Mouse (Mus musculus) lung, embryonic 15.5 days (tissue): ENCODE measurements at regions not wholly inside any gene's neighbourhood (a gene's known extent, or its start where the extent isn't known, plus 50 kb on each side); places are given as distances from the start of the nearest gene placed in this dataset.
A peak's percentile ranks its signal among the peaks of the same experiment; 100 is the strongest.

Source experiments
- ATAC-seq: fragments of 200-750 bp; cut with Nextera tagmentation; 2 replicates; pipeline ENCODE4 v1.8.0; 2017; ENCODE audit warnings: moderate number of reproducible peaks, borderline replicate concordance; ENCODE audit not compliant: low FRiP score, low TSS enrichment; ENCODE audit errors: extremely low read depth
- H3K27ac ChIP-seq: fragments of 300-500 bp; sonication (generic); 2 replicates; pipeline ENCODE4 v1.5.1; 2015; ENCODE audit warnings: moderate library complexity, mild to moderate bottlenecking, inconsistent platforms
- H3K27me3 ChIP-seq: fragments of 300-500 bp; sonication (generic); 2 replicates; pipeline ENCODE4 v1.6.1; 2015; ENCODE audit warnings: inconsistent platforms
- H3K36me3 ChIP-seq: fragments of 300-500 bp; sonication (generic); 2 replicates; pipeline ENCODE4 v1.6.1; 2015; ENCODE audit warnings: inconsistent platforms
- H3K4me1 ChIP-seq: fragments of 300-500 bp; sonication (generic); 2 replicates; pipeline ENCODE4 v1.6.1; 2015; ENCODE audit warnings: inconsistent platforms
- H3K4me2 ChIP-seq: fragments of 300-500 bp; sonication (generic); 2 replicates; pipeline ENCODE4 v1.6.1; 2015; ENCODE audit warnings: inconsistent platforms, mild to moderate bottlenecking, moderate library complexity
- H3K4me3 ChIP-seq: fragments of 300-500 bp; sonication (generic); 2 replicates; pipeline ENCODE4 v1.5.1; 2015; ENCODE audit warnings: mild to moderate bottlenecking, inconsistent platforms
- H3K9ac ChIP-seq: fragments of 300-500 bp; sonication (generic); 2 replicates; pipeline ENCODE4 v1.6.1; 2015; ENCODE audit warnings: inconsistent platforms
- H3K9me3 ChIP-seq: fragments of 300-500 bp; sonication (generic); 2 replicates; pipeline ENCODE4 v1.6.1; 2016; ENCODE audit warnings: inconsistent platforms
- WGBS: fragments of 180-500 bp; shearing (Covaris S2); methylation state at CpG from one replicate; pipeline ENCODE4 v1.1.7; 2015; 5-methylcytosine and 5-hydroxymethylcytosine counted together

DNA sequence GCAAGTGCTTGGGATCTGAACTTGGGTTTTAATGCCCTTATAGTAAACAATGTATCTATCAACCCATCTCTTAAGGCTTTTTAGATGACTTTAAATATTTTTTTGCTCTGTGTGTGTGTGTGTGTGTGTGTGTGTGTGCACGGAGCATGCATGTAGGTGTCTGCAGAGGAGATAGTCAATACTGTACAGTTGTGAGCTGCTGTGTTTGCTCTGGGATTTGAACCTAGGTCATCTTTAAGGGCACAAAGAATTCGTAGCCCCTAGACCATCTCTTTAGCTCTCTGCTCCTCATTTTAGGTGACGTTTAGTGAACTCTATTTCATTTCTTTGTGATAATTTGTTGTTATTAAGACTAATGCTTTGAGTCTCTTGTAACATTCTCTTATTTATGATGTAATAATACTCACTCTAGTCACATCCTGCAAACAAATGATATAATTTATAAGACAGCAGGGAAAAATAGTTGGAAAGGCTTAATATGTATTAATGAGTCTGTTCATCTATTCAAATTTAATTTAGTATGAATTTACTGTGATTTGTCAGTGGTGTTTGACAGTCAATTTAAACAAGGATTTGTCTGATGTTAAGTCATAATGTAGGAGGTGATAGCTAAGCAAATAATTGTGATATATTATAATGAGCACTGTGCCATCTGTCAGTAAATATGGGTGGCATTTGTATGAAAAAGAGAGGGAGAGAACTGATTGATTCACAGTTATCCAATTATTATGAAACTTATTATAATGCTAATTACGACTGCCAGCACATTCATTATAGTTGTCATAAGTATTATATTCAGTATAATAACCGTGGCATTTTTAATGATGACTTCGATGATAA, 212.8 kb upstream of the Tnc start:
- WGBS: 73% methylated on average over 6 of the region's 6 CpGs

DNA sequence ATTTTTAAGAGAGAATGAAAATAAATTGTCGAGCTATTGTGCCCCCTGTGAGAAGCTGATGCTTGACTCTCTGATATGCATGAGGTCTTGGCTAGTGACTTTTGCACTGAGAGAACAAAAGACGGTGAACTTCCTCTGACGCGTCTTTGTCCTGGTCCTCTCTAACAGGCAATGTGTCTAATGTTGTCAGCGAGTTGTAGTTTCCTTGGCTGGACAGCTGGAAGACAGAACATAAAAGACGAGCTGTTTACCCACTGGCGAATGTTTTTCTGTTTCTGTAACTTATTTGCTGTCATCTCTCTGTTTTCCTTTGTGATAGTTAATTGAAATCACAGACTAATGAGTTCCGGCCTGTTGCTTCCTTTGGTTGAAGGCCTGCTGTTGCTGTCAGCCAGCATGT, 208.4 kb upstream of the Tnc start:
- no peaks in the 10 kb centered on the region for H3K4me1 ChIP-seq
- H3K4me2 ChIP-seq: no peak overlapping the region
- no peak overlapping the region for H3K9ac ChIP-seq
- H3K4me3 ChIP-seq: no peak overlapping the region
- WGBS: 44% methylated on average over 8 of the region's 8 CpGs
- no peaks in the 10 kb centered on the region for H3K27me3 ChIP-seq
- no peak overlapping the region for H3K27ac ChIP-seq
- H3K9me3 ChIP-seq: no peaks in the 10 kb centered on the region
- no peaks in the 10 kb centered on the region for H3K36me3 ChIP-seq
- peak; percentile 27; the same call in 1 of the 2 replicates for ATAC-seq

More for the DNA sequence above, 212.8 kb upstream of the Tnc start:
- H3K9ac ChIP-seq: no peak overlapping the region
- no peak overlapping the region for H3K4me2 ChIP-seq
- no peaks in the 10 kb centered on the region for H3K4me1 ChIP-seq
- H3K4me3 ChIP-seq: no peak overlapping the region
- no peaks in the 10 kb centered on the region for H3K27me3 ChIP-seq
- H3K36me3 ChIP-seq: no peaks in the 10 kb centered on the region
- H3K27ac ChIP-seq: no peak overlapping the region
- H3K9me3 ChIP-seq: no peaks in the 10 kb centered on the region
- ATAC-seq: no peak

DNA sequence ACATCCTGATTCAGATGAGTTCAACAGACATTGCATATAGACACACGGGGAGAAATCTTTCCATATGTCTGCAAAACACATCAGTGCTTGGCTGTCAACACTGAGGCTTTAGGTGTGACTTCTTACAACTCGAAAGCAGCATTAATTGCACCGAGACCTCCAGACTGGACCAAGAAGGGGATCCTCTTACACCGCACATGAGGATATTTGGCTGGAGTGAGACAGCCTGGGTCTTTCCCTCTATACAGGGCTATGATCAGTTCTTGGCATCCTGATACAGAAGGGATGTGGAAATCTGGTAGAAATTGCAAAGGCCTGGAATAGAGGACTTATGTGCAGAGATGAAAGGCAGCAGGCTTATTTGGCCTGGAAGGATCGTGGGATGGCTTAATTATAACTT, 203.9 kb upstream of the Tnc start:
- Histone ChIP-seq H3K4me3 (no peak overlapping the region), H3K9me3 (no peaks in the 10 kb centered on the region), H3K4me1 (no peaks in the 10 kb centered on the region), H3K36me3 (no peaks in the 10 kb centered on the region), H3K4me2 (no peak overlapping the region), H3K9ac (no peak overlapping the region), H3K27me3 (no peaks in the 10 kb centered on the region), H3K27ac (no peak overlapping the region)
- no peak for ATAC-seq
- WGBS: 71% methylated on average over 5 of the region's 5 CpGs

DNA sequence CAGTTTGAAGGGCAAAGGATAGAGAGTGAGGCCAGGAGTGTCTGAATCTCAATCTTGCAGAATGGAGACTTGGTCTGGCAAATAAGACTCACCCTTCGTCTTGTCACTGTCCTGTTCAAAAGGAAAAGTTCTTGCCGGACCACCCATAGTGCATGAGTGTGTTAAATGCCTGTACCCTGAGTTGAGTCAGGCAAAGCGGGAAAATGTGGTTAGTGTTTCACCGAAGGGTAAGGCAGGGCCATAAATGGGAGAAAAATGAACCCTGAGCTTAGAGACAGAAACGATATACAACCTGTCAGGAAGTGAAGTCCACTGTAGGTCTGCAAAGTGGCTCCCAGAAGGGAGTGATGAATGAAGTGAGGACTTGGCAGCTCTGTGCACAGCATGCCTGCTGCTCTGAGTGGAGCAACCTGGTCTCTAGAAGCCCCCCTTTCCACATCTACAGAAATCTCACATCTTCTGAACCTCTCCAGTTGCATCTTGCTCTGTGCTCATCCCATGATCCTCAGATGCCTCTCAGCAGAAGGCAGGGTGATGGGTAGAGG, 191.5 kb upstream of the Tnc start:
- H3K27ac ChIP-seq: no peak overlapping the region
- 37% methylated on average over 5 of the region's 5 CpGs for WGBS
- peak; percentile 42; the same call in 1 of the 2 replicates for ATAC-seq

DNA sequence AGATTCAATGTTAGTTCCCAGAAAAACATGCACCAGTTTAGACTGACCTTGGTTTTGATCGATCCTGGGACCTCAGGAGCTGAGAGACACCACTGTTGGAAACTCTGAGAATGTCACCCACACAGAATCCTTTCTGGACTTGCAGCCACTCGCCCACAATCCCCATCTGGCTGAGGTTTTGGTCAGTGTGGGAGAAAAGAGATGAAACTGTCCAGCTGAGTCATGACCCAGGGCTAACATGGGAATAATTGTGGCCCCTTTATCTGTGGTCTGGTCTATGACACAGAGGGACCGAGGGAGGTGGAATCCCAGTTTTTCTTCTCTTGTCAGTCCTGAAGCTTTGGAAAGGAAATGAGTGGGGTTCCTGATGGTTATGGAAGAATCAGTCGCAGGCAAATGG, 188.7 kb upstream of the Tnc start:
- WGBS: 80% methylated on average over 4 of the region's 4 CpGs
- no peak overlapping the region for H3K4me3 ChIP-seq
- no peak overlapping the region for H3K27ac ChIP-seq
- no peak for ATAC-seq
- no peaks in the 10 kb centered on the region for H3K27me3 ChIP-seq
- H3K4me1 ChIP-seq: no peaks in the 10 kb centered on the region
- H3K9me3 ChIP-seq: no peaks in the 10 kb centered on the region
- H3K4me2 ChIP-seq: no peak overlapping the region
- H3K9ac ChIP-seq: no peak overlapping the region
- H3K36me3 ChIP-seq: no peaks in the 10 kb centered on the region

More for the DNA sequence above, 191.5 kb upstream of the Tnc start:
- Histone ChIP-seq H3K9ac (no peak overlapping the region), H3K4me3 (no peak overlapping the region), H3K4me1 (no peaks in the 10 kb centered on the region), H3K4me2 (no peak overlapping the region), H3K27me3 (no peaks in the 10 kb centered on the region), H3K9me3 (no peaks in the 10 kb centered on the region), H3K36me3 (no peaks in the 10 kb centered on the region)

DNA sequence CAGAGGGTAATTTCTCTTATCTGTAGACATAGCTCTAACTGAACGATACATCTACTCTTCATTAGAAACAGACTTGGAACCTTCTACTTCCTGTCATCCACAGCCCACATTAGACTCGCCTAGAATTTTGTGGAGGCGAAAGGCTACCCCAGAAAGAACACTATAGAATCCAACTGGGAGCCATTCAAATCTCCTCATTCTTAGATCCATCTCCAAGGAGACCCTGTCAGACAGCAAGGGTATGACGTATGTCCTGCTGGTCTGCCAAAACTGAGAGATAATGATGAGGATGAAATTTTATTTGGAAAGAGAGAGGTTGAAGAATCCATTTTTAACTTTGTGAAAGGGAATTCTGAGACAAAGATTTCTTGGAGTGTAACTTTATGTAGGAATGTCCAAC, 185.3 kb upstream of the Tnc start:
- H3K27ac ChIP-seq: no peak overlapping the region
- H3K9ac ChIP-seq: no peak overlapping the region
- no peak overlapping the region for H3K4me3 ChIP-seq
- no peaks in the 10 kb centered on the region for H3K27me3 ChIP-seq
- no peak for ATAC-seq
- H3K4me2 ChIP-seq: no peak overlapping the region
- 57% methylated on average over 4 of the region's 4 CpGs for WGBS
- no peaks in the 10 kb centered on the region for H3K9me3 ChIP-seq
- no peaks in the 10 kb centered on the region for H3K4me1 ChIP-seq
- no peaks in the 10 kb centered on the region for H3K36me3 ChIP-seq

DNA sequence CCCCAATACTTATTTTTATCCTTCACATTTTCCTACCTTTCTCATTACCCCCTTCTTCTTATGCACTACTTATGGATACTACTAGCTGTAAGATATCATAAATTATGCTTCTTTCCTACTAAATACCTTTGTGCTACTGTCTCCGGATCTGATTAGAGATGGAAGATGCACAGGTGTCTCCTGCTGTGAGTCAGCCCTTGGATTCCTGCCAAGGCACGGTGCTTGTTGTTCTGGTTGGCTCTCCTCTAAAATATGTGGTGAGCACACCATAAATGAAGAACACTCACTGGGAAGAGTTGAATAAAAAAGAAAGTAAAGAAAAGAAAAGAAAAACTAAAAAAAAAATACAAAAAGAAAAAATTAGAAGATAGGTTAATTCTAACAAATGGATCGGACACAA, 181.5 kb upstream of the Tnc start:
- H3K36me3 ChIP-seq: no peaks in the 10 kb centered on the region
- H3K9ac ChIP-seq: no peak overlapping the region
- 66% methylated on average over 3 of the region's 3 CpGs for WGBS
- H3K4me3 ChIP-seq: no peak overlapping the region
- H3K4me2 ChIP-seq: no peak overlapping the region
- H3K9me3 ChIP-seq: no peaks in the 10 kb centered on the region
- H3K27ac ChIP-seq: no peak overlapping the region
- no peak for ATAC-seq
- H3K4me1 ChIP-seq: no peaks in the 10 kb centered on the region
- H3K27me3 ChIP-seq: no peaks in the 10 kb centered on the region

DNA sequence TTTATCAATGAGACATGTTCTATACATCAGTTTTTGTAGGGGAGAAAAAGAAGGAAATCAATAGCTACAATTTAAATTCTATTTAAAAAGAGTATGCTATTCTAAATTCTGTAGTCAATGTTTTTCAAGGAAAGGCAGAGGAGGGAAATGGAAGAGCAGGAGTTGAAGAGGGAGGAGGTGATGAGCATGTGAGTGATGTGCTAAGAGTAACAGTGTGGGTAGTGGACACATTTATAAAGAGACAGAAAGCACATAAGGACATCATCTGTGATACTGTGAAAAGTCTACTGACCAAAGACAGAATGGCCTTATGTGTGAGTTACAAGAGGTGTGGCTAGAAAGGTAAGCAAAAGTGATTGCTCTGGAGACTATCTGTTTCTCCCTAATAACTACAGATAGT, 179.8 kb upstream of the Tnc start:
- Histone ChIP-seq H3K4me3 (no peak overlapping the region), H3K9me3 (no peaks in the 10 kb centered on the region), H3K27me3 (no peaks in the 10 kb centered on the region), H3K9ac (no peak overlapping the region), H3K27ac (no peak overlapping the region), H3K4me1 (no peaks in the 10 kb centered on the region), H3K36me3 (no peaks in the 10 kb centered on the region), H3K4me2 (no peak overlapping the region)
- no peak for ATAC-seq

DNA sequence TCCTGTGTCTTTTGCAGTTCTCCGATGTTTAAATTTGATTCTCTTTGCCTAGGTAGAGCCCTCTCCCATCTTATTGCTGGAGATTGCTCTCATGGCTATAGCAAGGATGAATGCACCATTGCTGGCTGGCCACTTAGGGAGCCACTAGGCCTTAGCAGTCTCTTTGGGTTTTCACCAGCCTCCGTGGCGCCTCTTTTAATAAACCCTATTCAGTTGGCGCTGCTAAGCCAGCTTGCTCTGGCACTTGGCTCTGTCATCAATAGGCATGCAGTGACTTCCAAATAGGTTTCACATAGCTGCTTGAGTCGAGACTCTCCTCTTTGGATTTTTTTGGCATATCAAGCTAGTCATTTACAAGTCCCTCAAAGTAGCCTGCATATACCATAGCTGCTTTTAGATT, 178.1 kb upstream of the Tnc start:
- Histone ChIP-seq H3K27ac (no peak overlapping the region), H3K4me3 (no peak overlapping the region), H3K9me3 (no peaks in the 10 kb centered on the region), H3K9ac (no peak overlapping the region), H3K4me1 (no peaks in the 10 kb centered on the region), H3K27me3 (no peaks in the 10 kb centered on the region), H3K4me2 (no peak overlapping the region), H3K36me3 (no peaks in the 10 kb centered on the region)
- WGBS: 83% methylated on average over 5 of the region's 5 CpGs
- ATAC-seq: no peak

DNA sequence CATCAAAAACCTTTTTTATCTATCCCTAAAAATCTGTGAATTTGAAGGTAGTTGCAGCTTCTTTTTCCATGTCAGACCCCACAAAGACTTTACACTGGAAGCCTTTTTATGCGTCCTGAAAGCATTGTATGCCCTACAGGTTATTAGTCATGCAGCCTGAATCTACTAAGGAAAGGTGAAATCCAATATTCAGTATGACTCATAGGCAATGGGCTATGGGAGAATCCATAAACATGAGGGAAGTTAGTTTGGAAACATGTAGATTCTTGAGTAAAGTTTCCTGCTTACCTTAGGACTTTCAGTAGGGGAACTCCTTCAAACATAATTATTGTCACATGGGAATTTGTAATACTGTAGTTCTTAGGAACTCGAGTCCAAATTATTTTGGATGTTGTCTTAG, 173.0 kb upstream of the Tnc start:
- H3K36me3 ChIP-seq: no peaks in the 10 kb centered on the region
- H3K4me3 ChIP-seq: no peak overlapping the region
- H3K4me2 ChIP-seq: no peak overlapping the region
- WGBS: 68% methylated on average over 2 of the region's 2 CpGs
- no peak overlapping the region for H3K27ac ChIP-seq
- H3K27me3 ChIP-seq: no peaks in the 10 kb centered on the region
- H3K9ac ChIP-seq: no peak overlapping the region
- ATAC-seq: no peak
- H3K9me3 ChIP-seq: no peaks in the 10 kb centered on the region
- H3K4me1 ChIP-seq: no peaks in the 10 kb centered on the region

DNA sequence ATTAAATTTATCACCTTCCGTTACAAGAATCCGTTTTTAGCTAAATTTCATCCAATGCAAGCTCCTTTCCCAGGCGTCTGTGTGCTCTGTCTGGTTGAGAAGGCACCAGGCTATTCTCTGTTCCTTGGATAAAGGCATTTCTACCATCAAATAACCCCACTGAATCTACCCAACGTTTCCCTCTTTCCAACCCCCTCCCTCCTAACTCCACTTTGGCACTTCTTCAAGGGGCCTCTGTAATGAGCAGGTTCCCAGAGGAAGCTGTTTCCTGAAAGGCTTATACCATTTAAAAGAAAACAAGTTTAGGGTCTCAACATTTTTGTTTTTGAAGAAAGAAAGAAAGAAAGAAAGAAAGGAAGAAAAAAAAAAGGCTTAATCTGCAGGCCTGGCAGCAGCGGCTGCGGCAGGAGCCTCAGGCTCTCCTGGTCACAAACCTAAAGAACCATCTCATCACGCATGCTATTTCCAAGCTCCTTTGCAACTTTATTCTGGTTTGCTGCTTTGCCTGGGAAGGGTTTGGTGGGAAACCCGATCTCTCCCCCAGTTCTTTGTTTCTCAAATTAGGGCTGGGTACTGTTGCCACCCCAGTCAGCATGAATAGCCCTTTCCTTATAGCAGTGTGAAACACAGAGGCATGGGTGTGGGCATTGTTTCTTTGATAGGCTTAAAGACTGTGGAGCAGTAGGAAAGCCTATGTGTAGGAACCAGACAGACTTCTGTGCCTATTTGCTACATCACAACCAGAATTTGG, 160.5 kb upstream of the Tnc start:
- WGBS: 58% methylated on average over 8 of the region's 8 CpGs
- Histone ChIP-seq H3K9ac (no peak overlapping the region), H3K27me3 (no peaks in the 10 kb centered on the region), H3K27ac (no peak overlapping the region), H3K4me3 (no peak overlapping the region), H3K36me3 (no peaks in the 10 kb centered on the region), H3K9me3 (no peaks in the 10 kb centered on the region), H3K4me2 (no peak overlapping the region), H3K4me1 (no peaks in the 10 kb centered on the region)
- no peak for ATAC-seq

DNA sequence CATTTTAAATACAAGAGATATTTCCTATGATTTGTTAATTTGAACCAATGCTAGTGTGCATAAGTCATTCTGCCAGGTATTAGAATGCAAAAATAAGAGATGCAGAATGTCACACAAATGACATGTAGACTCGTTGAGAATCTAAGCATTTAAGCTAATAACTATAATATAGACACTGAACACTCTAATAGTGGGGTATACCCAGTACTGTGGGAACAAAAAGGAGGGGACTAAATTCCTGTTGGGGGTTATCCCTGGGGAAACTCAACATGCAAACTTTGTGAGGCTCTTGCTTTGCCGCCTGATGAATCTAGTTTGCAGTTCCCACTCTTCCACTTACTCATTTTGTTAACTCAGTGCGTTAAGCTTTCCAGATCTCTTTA, 154.0 kb upstream of the Tnc start:
- Histone ChIP-seq H3K27ac (no peak overlapping the region), H3K9me3 (no peaks in the 10 kb centered on the region), H3K4me1 (no peaks in the 10 kb centered on the region), H3K4me2 (no peak overlapping the region), H3K36me3 (no peaks in the 10 kb centered on the region), H3K9ac (no peak overlapping the region), H3K4me3 (no peak overlapping the region), H3K27me3 (no peaks in the 10 kb centered on the region)
- no peak for ATAC-seq
- WGBS: 71% methylated on average over 3 of the region's 3 CpGs
